Mouse (Mus musculus) ES-E14 (cell line): ENCODE measurements around the gene Gdf11. TPM values are rescaled to one million over a fixed set of nuclear protein-coding genes. Genes with fewer than 3 reads are reported as not detected.

Experiments used
- DNase-seq: peaks from one replicate; pipeline ENCODE4 v3.0.0-alpha.2; 2013; ENCODE audit warnings: low read depth, low spot score
- H3K27ac ChIP-seq: 2 replicates; pipeline ENCODE4 v1.5.1; 2012; ENCODE audit warnings: low read depth, mild to moderate bottlenecking, low read length, moderate library complexity, mixed read lengths; ENCODE audit not compliant: poor library complexity, insufficient read depth, severe bottlenecking
- H3K36me3 ChIP-seq: 2 replicates; pipeline ENCODE4 v1.6.1; 2012; ENCODE audit warnings: mild to moderate bottlenecking, low read length, moderate library complexity, mixed read lengths; ENCODE audit not compliant: control insufficient read depth, poor library complexity, insufficient read depth, severe bottlenecking
- H3K4me1 ChIP-seq, 2 experiments: fragments of 150-350 bp in 1 of 2; sonication (generic) in 1 of 2; 2 replicates each; pipeline ENCODE4 v1.6.1; 2012; ENCODE audit warnings: low read length in 2 of 2, mild to moderate bottlenecking in 1 of 2, mixed read lengths in 1 of 2; ENCODE audit not compliant: control insufficient read depth in 2 of 2, insufficient read depth in 2 of 2, poor library complexity in 1 of 2
- H3K4me3 ChIP-seq, 2 experiments: fragments of 150-350 bp in 1 of 2; sonication (generic) in 1 of 2; 2 replicates each; pipeline ENCODE4 v1.5.1; 2012; ENCODE audit warnings: low read length in 2 of 2, low read depth in 1 of 2, mild to moderate bottlenecking in 1 of 2, mixed read lengths in 1 of 2; ENCODE audit not compliant: insufficient read depth in 1 of 2, poor library complexity in 1 of 2, severe bottlenecking in 1 of 2
- H3K9ac ChIP-seq: 2 replicates; pipeline ENCODE4 v1.6.1; 2012; ENCODE audit warnings: low read depth, mild to moderate bottlenecking, low read length, mixed read lengths; ENCODE audit not compliant: poor library complexity, insufficient read depth, severe bottlenecking
- H3K9me3 ChIP-seq: fragments of 150-350 bp; sonication (generic); 2 replicates; pipeline ENCODE4 v1.6.1; 2012; ENCODE audit warnings: low read depth, mild to moderate bottlenecking, low read length; ENCODE audit not compliant: control insufficient read depth, insufficient read depth
- CHD2 ChIP-seq: IDR thresholded peaks from 2 replicates; pipeline ENCODE4 v1.6.1; 2014; ENCODE audit warnings: mild to moderate bottlenecking, low read depth, low read length, inconsistent platforms
- HCFC1 ChIP-seq: IDR thresholded peaks from 2 replicates; pipeline ENCODE4 v1.6.1; 2012; ENCODE audit warnings: low read length, inconsistent platforms, borderline replicate concordance; ENCODE audit not compliant: insufficient read depth
- MAFK ChIP-seq: IDR thresholded peaks from 2 replicates; pipeline ENCODE4 v1.6.1; 2014; ENCODE audit warnings: mild to moderate bottlenecking, low read depth, low read length, inconsistent platforms; ENCODE audit not compliant: insufficient read depth
- ZC3H11A ChIP-seq: IDR thresholded peaks from 2 replicates; pipeline ENCODE4 v1.6.1; 2012; ENCODE audit warnings: low read depth, mild to moderate bottlenecking, inconsistent platforms, low read length, borderline replicate concordance
- ZNF384 ChIP-seq: IDR thresholded peaks from 2 replicates; pipeline ENCODE4 v1.6.1; 2012; ENCODE audit warnings: low read depth, low read length, inconsistent platforms
- in situ Hi-C, 2 experiments: fragments of 600-800 bp; cut with MboI; formaldehyde crosslinking; loops; one replicate each; pipeline ENCODE4 v1.15.1; 2025; ENCODE audit warnings: low sequenced_read_pairs in 2 of 2, inconsistent platforms in 1 of 2; ENCODE audit not compliant: unreplicated experiment in 2 of 2
- total RNA-seq: library from RNA; depleted of rRNA; stranded (reverse); fragments of 300-350 nt; gene quantifications from 2 replicates; pipeline ENCODE4 v1.2.3, GENCODE M21; 2012

Gene Gdf11
- total RNA-seq, 1 experiment = 4.6 TPM

GRCm38 (mm10) chr10:128895952-128896693 lies 4.6 kb upstream of the Gdf11 start:
- Histone ChIP-seq H3K4me1 (peaks cover 0 to 6% of the 10 kb centered on the region in 2 experiments; a peak in 1 of 4 replicates), H3K27ac (no peak overlapping the region), H3K9me3 (no peaks in the 10 kb centered on the region), H3K9ac (no peak overlapping the region; the same call in 1 of the 2 replicates), H3K36me3 (no peaks in the 10 kb centered on the region), H3K4me3 (peak overlapping the region; percentile 1 to 44; a peak in 3 of 4 replicates)
- in situ Hi-C loops = loop anchor here in 1 of 2 experiments (10.0 kb wide), 1 partner anchor 161 kb away; no protein-coding TSS in a partner anchor
- DNase-seq = no peak
- TF ChIP-seq HCFC1 = no peak
- TF ChIP-seq ZC3H11A = no peak
- TF ChIP-seq ZNF384 = no peak
- TF ChIP-seq CHD2 = no peak
- TF ChIP-seq MAFK = no peak

GRCm38 (mm10) chr10:128895437-128895836 lies 3.9 kb upstream of the Gdf11 start:
- in situ Hi-C loops = loop anchor here in 1 of 2 experiments (10.0 kb wide), 1 partner anchor 161 kb away; no protein-coding TSS in a partner anchor
- H3K9ac ChIP-seq = no peak overlapping the region
- H3K4me1 ChIP-seq = peaks cover 0 to 8% of the 10 kb centered on the region in 2 experiments; a peak in 2 of 4 replicates
- peak; percentile 91 for TF ChIP-seq ZC3H11A
- peak; percentile 42; the same call in 1 of the 2 replicates for TF ChIP-seq HCFC1
- no peak for TF ChIP-seq CHD2
- 0 out of 2 replicates have a peak, but pooled peaks have one; percentile 17 for TF ChIP-seq MAFK
- H3K9me3 ChIP-seq = no peaks in the 10 kb centered on the region
- H3K4me3 ChIP-seq = peak overlapping the region; percentile 1 to 44; a peak in 3 of 4 replicates
- no peak overlapping the region for H3K27ac ChIP-seq
- H3K36me3 ChIP-seq = no peaks in the 10 kb centered on the region
- DNase-seq = peak; percentile 93

DNA sequence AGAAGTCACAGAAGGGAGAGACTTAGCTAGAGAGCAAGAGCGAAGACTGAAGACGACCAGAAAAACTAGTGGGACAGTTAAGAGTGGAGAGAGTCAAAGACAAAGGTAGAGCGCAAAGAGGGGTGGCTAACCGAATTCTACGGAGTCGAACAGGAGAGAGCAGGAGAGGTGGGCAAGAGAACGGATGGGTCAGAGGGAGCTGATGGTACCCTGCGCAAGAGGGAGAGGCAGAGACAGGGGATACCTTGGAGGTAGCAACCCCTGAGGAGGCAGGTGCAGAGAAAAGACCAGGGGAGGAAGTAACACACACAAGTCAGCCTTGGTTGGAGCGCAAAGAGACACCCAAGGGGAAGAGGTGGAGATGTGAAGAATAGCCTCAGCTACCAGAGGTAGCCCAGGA lies 728 bp upstream of the Gdf11 start:
- no peaks in the 10 kb centered on the region for H3K9me3 ChIP-seq
- no peak overlapping the region for H3K9ac ChIP-seq
- no peak for TF ChIP-seq CHD2
- no peak for TF ChIP-seq ZNF384
- no peak for TF ChIP-seq ZC3H11A
- TF ChIP-seq MAFK = no peak
- no peak for TF ChIP-seq HCFC1
- no peak overlapping the region for H3K27ac ChIP-seq
- no peak for DNase-seq
- peak overlapping the region; percentile 82 to 84 for H3K4me3 ChIP-seq
- in situ Hi-C loops = loop anchor here in 1 of 2 experiments (10.0 kb wide), 1 partner anchor 157 kb away; no protein-coding TSS in a partner anchor
- H3K36me3 ChIP-seq = peaks cover 5% of the 10 kb centered on the region; the same call in 1 of the 2 replicates
- peaks cover 6 to 20% of the 10 kb centered on the region in 2 experiments; a peak in 2 of 4 replicates for H3K4me1 ChIP-seq

- Histone ChIP-seq H3K4me3 (peak overlapping the region; percentile 84 to 85), H3K4me1 (peaks cover 6 to 20% of the 10 kb centered on the region in 2 experiments; a peak in 2 of 4 replicates), H3K9ac (peak overlapping the region; percentile 72), H3K36me3 (peaks cover 5% of the 10 kb centered on the region; the same call in 1 of the 2 replicates), H3K27ac (no peak overlapping the region), H3K9me3 (no peaks in the 10 kb centered on the region)
- TF ChIP-seq ZNF384 (no peak), CHD2 (no peak), MAFK (no peak), ZC3H11A (no peak), HCFC1 (no peak)
- in situ Hi-C loops = loop anchor here in 1 of 2 experiments (10.0 kb wide), 1 partner anchor 156 kb away; no protein-coding TSS in a partner anchor
- no peak for DNase-seq
Observed at GRCm38 (mm10) chr10:128890383-128891295, 879 bp downstream of the Gdf11 start.
